Mouse (Mus musculus) limb, embryonic 14.5 days (tissue): ENCODE measurements around the gene Prrt3. TPM values are rescaled to one million over a fixed set of nuclear protein-coding genes. Genes with fewer than 3 reads are reported as not detected.

Experiments
- ATAC-seq: fragments of 200-750 bp; cut with Nextera tagmentation; 2 replicates; pipeline ENCODE4 v1.8.0; 2017; ENCODE audit warnings: low read depth, moderate number of reproducible peaks, moderate TSS enrichment; ENCODE audit not compliant: low FRiP score
- DNase-seq: peaks from one replicate; pipeline ENCODE4 v3.0.0-alpha.2; 2015; ENCODE audit warnings: low spot score
- H3K27ac ChIP-seq: fragments of 300-500 bp; sonication (generic); replicated peaks from 2 replicates; pipeline ENCODE4 v1.5.1; 2014; ENCODE audit warnings: low read depth, mild to moderate bottlenecking, low read length, moderate library complexity, mixed read lengths
- H3K27me3 ChIP-seq: fragments of 300-500 bp; sonication (generic); 2 replicates; pipeline ENCODE4 v1.6.1; 2014; ENCODE audit warnings: low read length, mixed read lengths; ENCODE audit not compliant: control insufficient read depth, insufficient read depth
- H3K36me3 ChIP-seq: fragments of 300-500 bp; sonication (generic); 2 replicates; pipeline ENCODE4 v1.6.1; 2014; ENCODE audit warnings: mild to moderate bottlenecking, low read length, moderate library complexity, mixed read lengths; ENCODE audit not compliant: control insufficient read depth, insufficient read depth
- H3K4me1 ChIP-seq: fragments of 300-500 bp; sonication (generic); 2 replicates; pipeline ENCODE4 v1.6.1; 2014; ENCODE audit warnings: antibody characterized with exemption, low read length, mixed read lengths; ENCODE audit not compliant: control insufficient read depth, insufficient read depth
- H3K4me2 ChIP-seq: fragments of 300-500 bp; sonication (generic); replicated peaks from 2 replicates; pipeline ENCODE4 v1.6.1; 2014; ENCODE audit warnings: low read depth, mild to moderate bottlenecking, low read length, moderate library complexity; ENCODE audit not compliant: severe bottlenecking
- H3K4me3 ChIP-seq: fragments of 300-500 bp; sonication (generic); replicated peaks from 2 replicates; pipeline ENCODE4 v1.5.1; 2014; ENCODE audit warnings: low read length
- H3K9ac ChIP-seq: fragments of 300-500 bp; sonication (generic); 2 replicates; pipeline ENCODE4 v1.6.1; 2014; ENCODE audit warnings: mild to moderate bottlenecking, low read depth, low read length, moderate library complexity; ENCODE audit not compliant: severe bottlenecking
- H3K9me3 ChIP-seq: fragments of 300-500 bp; sonication (generic); 2 replicates; pipeline ENCODE4 v1.6.1; 2016; ENCODE audit warnings: low read length; ENCODE audit not compliant: control insufficient read depth
- POLR2A ChIP-seq: fragments of 200-500 bp; IDR thresholded peaks from 2 replicates; pipeline ENCODE4 v1.8.0; 2012; ENCODE audit warnings: inconsistent platforms, mild to moderate bottlenecking, moderate library complexity, borderline replicate concordance; ENCODE audit not compliant: insufficient read depth, insufficient read length; ENCODE audit errors: extremely low read depth
- WGBS: fragments of 180-500 bp; shearing (Covaris S2); extraction: QIAGEN DNeasy Blood & Tissue Kit; methylation state at CpG from one replicate; pipeline ENCODE4 v1.1.7; 2014; 5-methylcytosine and 5-hydroxymethylcytosine counted together
- polyA plus RNA-seq, 2 experiments: library from polyadenylated mRNA; depleted of rRNA in 1 of 2; stranded (reverse) in 1 of 2; unstranded in 1 of 2; fragments of >200 nt; fragmentation: Nextera tagmentation in 1 of 2; extraction: Ambion mirVana in 1 of 2; gene quantifications; 2 replicates each; pipeline versions ENCODE4 v1.2.1 to v1.2.3; 2012 to 2014

Prrt3 gene
- polyA plus RNA-seq (2012; rRNA removed) (0.54 and 0.73 TPM in 2 replicates), polyA plus RNA-seq (2014; fragmentation: Nextera tagmentation; extraction: Ambion mirVana) (0.36 and 0.70 TPM in 2 replicates)

DNA sequence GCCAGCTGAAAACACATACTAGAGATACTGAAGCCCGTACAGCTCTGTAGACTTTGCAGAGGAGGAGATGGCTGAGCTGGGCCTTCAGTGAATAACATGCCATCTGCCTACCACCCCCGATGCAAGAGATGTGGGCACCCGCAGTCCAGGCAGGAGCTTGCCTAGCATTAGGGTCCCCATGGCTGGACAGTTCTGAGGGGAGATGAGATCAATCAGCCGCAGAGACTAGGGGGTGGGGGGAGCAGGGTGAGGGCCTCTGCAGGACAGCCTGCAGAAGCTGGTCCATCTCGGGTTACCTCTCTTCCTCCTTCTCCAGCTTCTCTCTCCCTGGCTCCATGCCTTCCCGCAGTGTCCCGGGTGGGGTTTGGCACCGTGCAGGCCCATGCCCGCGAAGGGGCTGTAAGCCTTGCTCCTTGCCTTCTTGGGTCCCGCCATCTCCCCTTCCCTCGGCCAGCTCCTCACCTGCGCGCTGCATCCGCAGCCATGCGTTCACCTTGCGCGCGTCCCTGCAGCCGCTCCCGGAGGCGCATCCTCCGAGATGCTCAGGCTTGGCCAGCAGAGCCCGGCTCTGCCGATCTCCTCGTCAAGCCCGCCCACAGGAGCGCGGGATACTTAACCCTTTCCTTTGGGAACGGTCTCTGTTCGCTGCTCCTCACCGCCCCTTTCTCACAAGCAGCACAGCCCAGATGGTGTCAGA lies at the start of gene Prrt3:
Prrt3 (minus strand) TSS at position 544 of the 697 bp plus-strand sequence.
- no peak for TF ChIP-seq POLR2A
- Histone ChIP-seq H3K9ac (peak within 1 kb of the TSS; percentile 40), H3K4me1 (no peaks in the 10 kb centered on the region), H3K27me3 (peaks cover 11% of the 10 kb centered on the region; the same call in 1 of the 2 replicates), H3K36me3 (no peaks in the 10 kb centered on the region), H3K4me2 (peak within 1 kb of the TSS; percentile 46), H3K4me3 (peak within 1 kb of the TSS; percentile 31), H3K27ac (no peak within 1 kb of the TSS), H3K9me3 (no peaks in the 10 kb centered on the region)
- peak; percentile 47; the same call in 1 of the 2 replicates for ATAC-seq
- no peak for DNase-seq
- WGBS, result 3% methylated on average over 32 of the region's 32 CpGs

DNA sequence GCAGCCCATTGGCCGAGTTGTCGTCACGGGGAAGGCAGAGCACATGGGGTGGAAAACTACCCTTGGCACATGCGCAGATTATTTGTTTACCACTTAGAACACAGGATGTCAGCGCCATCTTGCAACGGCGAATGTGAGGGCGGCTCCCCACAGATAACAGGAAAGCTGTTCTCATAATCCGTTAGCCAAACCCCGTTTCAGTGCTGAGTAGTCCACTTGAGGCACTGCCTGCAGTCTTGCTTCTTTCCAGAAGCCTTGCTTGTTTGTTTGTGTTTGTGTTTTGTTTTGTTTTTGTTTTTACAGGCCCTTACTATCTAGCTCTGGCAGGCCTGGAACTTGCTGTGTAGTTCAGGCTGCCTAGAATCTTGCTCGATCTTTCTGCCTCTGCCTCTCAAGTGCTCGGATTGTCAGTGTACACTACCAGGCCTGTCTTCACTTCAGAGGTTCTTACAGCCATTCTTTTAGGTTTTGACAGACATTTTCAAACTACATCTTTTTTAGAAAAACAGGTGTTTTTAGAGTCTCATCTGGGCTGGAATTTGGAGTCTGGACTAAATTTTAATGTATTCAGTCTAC lies 42.3 kb upstream of the Prrt3 start:
- Histone ChIP-seq H3K4me1 (no peaks in the 10 kb centered on the region), H3K4me2 (no peak overlapping the region), H3K9me3 (no peaks in the 10 kb centered on the region), H3K4me3 (no peak overlapping the region), H3K27ac (no peak overlapping the region), H3K9ac (no peak overlapping the region), H3K27me3 (no peaks in the 10 kb centered on the region), H3K36me3 (no peaks in the 10 kb centered on the region)
- ATAC-seq (no peak), DNase-seq (no peak)
- 97% methylated on average over 8 of the region's 12 CpGs for WGBS
- no peak for TF ChIP-seq POLR2A

DNA sequence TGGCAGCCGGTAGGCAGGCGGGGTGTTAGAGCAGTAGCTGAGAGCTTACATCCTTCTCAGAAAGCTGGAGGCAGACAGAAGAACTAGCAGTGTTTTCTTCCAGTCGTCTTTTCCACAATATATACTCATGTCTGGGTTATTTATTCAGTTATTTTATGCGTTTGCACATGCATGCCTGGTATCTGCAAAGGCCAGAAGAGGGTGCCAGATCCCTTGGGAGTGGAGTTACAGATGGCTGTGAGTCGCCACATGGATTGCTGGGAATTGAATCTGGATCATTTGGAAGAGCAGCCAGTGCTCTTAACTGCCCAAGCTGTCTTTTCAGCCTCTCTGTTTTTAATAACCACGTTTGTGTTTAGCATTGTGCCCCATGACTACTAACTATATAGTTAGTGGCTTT lies 39.9 kb upstream of the Prrt3 start:
- Histone ChIP-seq H3K27me3 (no peaks in the 10 kb centered on the region), H3K4me1 (no peaks in the 10 kb centered on the region), H3K27ac (no peak overlapping the region), H3K9me3 (no peaks in the 10 kb centered on the region), H3K9ac (no peak overlapping the region), H3K36me3 (peaks cover 7% of the 10 kb centered on the region; the same call in 1 of the 2 replicates), H3K4me2 (no peak overlapping the region), H3K4me3 (no peak overlapping the region)
- DNase-seq (no peak), ATAC-seq (no peak)
- 87% methylated on average over 6 of the region's 6 CpGs for WGBS
- TF ChIP-seq POLR2A, result no peak

DNA sequence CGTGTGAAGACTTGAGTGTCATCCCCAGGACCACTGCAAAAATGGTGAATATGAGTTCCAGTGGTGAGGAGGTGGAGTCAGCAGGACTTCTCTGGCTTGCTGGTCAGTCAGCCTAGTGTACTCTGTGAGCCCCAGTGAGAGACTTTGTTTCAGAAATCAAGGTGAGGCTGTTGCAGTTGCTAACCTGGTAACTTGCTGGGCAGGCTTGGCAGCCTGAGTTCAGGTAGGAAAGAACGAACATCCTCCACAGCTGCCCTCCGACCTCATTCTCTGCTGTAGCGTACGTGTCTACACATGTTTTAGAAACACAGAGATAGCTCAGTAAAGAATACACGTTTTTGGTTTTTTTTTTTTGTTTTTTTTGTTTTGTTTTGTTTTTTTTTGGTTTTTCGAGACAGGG lies 33.2 kb upstream of the Prrt3 start:
- DNase-seq (no peak), ATAC-seq (no peak)
- Histone ChIP-seq H3K27me3 (no peaks in the 10 kb centered on the region), H3K9me3 (no peaks in the 10 kb centered on the region), H3K9ac (no peak overlapping the region), H3K4me2 (no peak overlapping the region), H3K4me1 (peaks cover 7% of the 10 kb centered on the region; the same call in 1 of the 2 replicates), H3K36me3 (peaks cover 7% of the 10 kb centered on the region; the same call in 1 of the 2 replicates), H3K4me3 (no peak overlapping the region), H3K27ac (no peak overlapping the region)
- 78% methylated on average over 7 of the region's 7 CpGs for WGBS
- no peak for TF ChIP-seq POLR2A

DNA sequence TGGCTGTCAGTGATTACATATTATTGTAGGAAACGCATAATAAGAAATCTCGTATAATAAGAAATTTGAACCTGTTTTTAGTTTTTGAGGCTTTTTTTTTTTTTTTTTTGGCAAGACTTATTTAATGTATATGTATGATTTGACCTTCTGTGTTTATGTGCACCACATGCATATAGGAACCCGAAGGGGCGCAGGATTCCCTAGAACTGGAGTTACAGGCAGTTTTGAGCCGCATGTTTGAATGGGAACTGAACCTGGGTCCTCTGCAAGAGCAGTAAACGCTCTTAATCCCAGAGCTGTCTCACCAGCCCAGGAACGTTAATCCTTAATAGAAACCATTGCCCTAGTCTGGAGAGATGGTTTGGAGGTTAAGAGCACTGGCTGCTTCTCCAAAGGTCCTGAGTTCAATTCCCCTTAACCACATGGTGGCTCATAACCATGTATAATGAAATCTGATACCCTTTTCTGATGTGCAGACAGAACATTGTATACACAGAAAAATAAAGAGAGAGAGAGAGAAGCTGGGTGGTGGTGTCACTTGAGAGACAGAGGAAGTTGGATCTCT lies 30.2 kb upstream of the Prrt3 start:
- 8% methylated on average over 7 of the region's 7 CpGs for WGBS
- Histone ChIP-seq H3K27me3 (no peaks in the 10 kb centered on the region), H3K36me3 (peaks cover 5% of the 10 kb centered on the region; the same call in 1 of the 2 replicates), H3K4me3 (peak overlapping the region; percentile 68), H3K4me1 (peaks cover 7% of the 10 kb centered on the region; the same call in 1 of the 2 replicates), H3K9ac (peak overlapping the region; percentile 73), H3K27ac (no peak overlapping the region), H3K9me3 (no peaks in the 10 kb centered on the region), H3K4me2 (peak overlapping the region; percentile 51)
- DNase-seq, result no peak
- no peak for TF ChIP-seq POLR2A
- ATAC-seq, result no peak
